Mouse (Mus musculus) cerebellum, postnatal 25 days (tissue): ENCODE results near the gene Zfp420.
"Not testable (repeated sequence)": the region's sequence is repeated elsewhere in the genome, so short reads cannot be mapped to it uniquely, and the experiment has no call there.

Experiments
- DNase-seq, 2 experiments: peaks; one replicate each; pipeline ENCODE4 v3.0.0; 2021; ENCODE audit warnings: mixed read lengths in 2 of 2

Gene Zfp420

DNA sequence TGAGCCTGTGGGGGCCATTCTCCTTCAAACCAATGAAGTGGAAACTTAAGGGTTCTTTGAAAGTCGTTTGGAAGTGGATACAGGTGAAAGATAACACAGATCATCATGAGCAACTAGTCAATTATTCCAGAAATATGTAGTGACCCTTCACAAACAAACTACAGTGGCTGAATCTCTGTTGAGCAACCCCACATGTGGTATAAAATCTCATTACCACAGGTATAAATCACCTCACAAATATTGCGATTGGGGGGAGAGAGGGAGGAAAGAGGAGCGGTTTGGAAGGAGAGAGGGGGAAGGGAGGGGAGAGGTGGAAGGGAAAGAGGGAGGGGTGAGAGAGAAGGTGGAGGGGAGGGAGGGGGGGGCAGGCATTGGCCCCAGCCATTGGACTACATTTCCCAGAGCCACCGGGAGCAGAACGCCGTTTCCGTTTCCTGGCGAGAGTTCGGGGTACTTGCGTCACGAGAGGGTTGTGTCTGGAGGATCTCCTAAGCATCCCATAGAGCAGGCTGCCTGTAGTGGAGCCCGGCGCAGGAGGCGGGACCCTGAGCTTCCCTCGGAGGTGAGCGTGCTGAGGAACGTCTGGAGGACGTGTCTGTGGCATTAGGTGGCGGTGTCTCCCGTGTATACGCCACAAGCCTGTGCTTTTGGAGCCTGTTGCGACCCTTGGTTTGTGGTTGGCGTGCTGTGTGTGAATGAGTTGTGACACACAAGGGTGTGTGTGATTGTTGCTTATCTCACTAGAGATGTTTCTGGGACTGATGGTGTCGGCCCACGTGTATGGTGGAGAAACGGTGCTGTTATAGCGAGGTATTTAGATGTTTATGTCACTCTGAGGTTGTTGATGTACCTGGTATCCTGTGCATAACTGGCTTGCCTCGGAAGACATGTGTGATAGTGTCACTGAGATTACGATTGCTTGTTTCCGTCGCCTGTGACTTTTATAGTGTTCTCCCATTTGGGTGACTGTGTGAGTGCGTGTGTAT is at the start of gene Zfp420:
TSS of gene Zfp420 (plus strand) at position 448 of the 986 bp plus-strand sequence.
- peak; percentile 89 to 96 for DNase-seq

DNA sequence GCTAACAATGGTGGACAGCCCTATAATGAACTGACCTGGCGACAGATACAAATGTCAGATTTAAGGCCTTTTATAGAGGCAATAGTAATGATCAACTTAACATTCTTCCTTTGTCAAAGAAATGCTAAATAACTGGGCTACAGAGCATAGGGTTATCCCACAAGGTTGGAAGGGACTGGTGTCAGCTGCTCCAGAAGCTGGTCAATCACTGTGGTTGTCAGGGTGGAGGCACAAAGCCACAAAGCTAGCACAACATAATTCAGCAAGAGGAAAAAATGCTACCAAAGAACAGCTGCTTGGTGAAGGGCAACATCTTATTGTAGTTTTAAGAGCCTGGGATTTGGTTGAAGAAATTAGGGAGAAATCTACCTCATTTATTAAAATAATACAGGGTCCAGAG is 47.5 kb upstream of the Zfp420 start:
- no peak for DNase-seq

DNA sequence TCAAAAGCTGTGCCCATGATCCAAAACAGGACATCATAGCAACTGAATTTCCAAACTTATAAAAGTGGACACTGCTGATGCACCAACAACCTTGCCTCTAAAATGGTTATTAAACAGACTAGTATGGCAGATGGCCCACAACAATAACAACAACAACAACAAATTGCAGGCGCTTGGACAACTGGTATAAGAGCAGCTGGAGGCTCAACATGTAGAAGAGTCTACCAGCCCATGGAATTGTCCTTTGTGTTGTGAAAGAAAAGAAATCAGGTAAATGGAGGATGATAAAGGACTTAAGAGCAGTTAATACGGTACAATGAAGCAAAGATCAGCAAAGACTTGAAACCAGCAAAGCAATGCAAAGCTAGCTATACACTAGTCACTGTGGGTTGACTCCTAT is 45.4 kb upstream of the Zfp420 start:
- no peak for DNase-seq

DNA sequence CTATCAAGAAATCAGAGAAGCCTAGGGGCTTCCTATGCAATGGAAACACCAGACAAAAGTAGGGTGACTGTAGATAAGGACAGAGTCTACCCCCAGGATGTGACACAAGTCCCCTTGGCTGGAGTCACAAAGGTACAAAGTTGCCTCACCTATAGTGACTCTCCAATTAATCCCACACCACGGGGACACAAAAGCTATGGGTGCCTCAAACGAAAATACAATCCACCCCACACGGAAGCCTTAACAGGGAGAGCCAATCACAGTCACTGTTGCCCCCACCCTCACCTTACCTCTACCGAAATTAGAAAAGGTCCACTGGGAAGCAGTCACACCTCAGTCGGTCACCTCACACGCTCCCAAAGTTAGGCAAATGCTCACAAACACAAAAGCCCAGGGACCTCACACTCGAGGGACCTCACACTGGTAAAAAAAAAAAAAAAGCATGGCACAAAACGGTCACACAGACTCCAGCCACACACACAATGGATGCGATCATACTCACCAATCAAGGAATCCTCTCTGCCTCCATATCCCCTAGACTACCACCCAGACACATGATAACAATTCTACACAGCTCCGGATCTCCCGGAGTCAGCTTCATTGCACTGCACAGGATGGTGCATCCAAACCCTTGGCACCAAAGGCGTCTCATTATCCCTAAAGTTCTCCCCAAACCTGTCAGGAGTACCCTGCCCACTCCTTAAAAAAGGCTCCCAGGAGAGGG is 44.6 kb upstream of the Zfp420 start:
- DNase-seq: no peak

DNA sequence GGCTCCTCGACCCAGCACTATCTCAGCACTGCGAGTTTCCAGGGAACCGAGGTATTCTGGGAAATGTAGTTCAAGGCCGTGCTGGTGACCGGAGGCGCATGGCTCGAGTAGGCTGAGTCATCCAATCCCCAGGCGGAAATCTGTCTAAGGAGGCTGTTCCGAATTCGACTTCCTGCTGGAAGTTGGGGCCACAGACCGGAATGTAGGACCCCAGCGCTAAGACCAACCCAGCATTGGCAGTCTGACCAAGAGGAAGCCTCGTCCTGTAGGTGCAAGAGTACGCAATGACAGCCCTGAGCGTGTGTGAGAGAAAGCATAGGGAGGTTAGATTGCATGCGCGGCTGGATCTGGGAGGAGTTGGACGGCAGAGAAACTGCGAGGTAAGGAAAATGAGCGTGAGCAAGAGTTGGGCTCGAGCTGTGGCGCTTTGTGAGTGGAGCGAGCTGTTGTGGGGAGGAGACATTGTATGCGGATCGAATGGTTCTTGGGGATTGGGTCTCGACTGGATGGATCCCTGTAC is 43.8 kb upstream of the Zfp420 start, which contains the start of gene Zfp790:
TSS of gene Zfp790 (plus strand) at position 205 of the 520 bp plus-strand sequence.
- peak; percentile 82 to 88 for DNase-seq

DNA sequence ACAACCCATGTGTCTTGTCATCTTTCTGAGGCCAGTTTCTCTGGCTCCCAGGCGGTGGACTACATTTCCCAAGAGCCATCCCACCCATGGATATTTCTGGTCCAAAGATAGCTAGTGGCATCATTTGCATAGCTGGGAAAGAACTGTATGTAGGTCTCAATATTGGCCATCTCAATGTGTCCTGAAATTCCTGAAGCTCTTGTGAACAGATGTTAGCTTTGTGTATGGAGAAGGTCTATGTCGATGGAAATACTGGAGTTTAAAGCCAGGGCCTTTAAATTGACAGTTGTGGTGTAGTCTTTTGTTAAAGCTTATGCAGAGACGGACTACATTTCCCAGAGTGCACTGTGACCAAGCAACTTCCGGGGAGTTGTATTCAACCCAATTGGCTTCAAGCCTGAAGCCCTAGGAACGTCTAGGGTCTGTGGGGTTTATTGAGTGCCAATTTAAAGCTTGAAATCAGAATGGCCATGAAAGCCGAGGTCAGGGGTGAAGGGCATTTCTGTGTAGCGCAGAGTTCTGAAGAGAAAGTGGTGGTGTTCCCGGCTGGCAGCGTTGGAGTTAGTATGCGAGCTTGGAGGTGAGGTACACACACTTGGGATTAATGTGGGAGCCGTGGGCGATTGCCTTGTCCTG is 41.0 kb upstream of the Zfp420 start:
- DNase-seq: peak; percentile 75 to 79

DNA sequence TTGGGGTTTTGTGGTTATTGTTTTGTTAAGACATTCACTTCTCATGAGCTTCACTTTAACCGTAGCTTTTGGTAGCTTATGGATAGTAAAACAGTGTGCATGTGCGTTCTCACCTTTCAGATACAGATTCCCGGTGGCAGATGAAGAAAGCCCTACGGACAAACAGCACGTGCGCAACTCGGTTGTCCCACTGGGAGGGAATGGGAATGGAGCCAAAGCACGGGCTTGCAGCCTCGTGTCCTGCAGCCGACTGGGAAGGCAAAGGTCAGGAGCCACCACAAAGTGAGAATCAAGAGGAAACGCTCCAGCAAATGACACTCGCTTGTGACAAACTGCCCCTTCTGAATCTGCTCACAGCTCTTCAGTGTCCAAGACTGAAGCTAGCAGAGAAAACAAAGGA is 31.8 kb upstream of the Zfp420 start:
- no peak for DNase-seq

DNA sequence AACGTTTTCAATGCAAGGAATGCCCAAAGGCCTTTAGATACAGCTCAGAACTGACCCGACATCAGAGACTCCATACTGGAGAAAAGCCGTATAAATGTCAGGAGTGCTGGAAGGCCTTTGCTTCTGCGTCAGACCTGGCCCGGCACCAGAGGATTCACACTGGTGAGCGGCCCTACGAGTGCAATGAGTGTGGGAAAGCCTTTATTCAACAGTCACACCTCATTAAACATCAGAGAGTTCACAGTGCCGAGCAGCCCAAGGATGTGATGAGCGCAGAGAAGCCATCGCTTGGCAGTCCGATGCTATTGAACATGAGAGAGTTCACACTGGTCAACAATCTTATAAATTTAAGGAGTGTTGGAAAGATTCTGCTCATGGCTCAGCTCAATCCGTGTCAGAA is 30.0 kb upstream of the Zfp420 start:
- no peak for DNase-seq

DNA sequence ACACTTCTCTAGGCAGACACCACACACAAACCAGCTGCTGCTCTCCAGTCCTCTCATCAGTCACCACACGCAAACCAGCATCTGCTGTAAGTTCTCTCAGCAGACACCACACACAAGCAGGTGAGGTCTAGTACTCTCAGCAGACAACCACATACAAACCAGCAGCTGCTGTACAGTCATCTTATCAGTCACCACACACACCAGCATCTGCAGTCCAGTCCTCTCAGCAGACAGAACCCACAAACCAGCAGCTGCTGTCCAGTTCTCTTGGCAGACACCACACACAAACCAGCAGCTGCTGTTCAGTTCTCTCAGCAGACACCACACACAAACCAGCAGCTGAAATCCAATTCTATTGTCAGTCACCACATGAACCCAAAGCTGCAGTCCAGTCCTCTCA is 23.0 kb upstream of the Zfp420 start:
- no peak for DNase-seq

DNA sequence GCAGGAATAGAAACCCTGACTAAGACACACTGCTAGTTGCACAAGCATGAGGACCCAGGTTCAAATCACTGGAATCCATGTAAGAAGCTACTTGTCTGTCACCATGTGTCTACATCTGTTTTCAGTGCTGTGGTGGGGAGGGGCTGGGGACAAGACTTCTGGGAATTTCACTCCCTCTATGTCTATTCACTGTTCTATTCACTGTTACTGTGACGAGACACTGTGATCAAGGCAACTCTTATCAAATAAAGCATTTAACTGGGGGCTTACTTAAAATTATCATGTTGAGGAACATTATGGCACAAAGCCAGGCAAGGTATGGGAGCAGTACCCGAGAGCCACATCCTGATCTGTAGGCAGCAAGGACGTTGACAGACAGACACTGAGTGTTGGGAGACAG is 20.5 kb upstream of the Zfp420 start:
- no peak for DNase-seq

DNA sequence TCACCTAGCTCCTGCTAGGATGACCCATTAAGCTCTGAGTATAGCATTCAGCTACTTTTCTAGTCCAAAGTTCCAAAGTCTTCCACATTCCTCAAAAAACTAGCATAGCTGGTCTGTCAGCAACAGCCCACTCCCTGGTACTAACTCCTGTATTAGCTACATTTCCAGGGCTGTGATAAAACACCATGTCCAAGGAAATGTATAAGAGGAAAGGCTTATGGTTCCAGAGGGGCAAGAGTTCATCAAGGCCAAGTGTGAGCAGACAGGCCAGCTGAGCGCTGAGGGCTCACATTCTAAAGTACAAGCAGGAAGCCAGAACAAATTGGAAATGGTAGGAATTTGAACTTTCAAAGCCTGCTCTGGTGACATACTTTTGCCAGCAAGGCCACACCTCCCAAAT is 17.7 kb upstream of the Zfp420 start:
- no peak for DNase-seq

DNA sequence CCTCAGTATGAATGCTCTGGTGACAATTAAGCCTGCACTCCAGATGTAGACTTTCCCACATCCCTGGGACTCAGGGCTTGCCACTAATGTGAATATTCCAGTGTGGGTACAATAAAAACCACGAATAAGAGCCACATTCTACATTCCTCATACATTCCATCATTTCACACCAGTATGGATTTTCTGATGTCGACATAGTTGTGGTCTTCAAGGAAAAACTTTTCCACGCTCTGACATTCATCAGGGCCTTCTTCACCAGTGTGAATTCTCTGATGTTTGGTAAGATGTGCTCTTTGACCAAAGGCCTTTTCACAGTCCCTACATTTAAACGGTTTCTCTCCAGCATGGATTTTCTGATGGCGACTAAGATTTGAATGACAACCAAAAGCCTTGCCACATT is 15.2 kb upstream of the Zfp420 start:
- DNase-seq: no peak

DNA sequence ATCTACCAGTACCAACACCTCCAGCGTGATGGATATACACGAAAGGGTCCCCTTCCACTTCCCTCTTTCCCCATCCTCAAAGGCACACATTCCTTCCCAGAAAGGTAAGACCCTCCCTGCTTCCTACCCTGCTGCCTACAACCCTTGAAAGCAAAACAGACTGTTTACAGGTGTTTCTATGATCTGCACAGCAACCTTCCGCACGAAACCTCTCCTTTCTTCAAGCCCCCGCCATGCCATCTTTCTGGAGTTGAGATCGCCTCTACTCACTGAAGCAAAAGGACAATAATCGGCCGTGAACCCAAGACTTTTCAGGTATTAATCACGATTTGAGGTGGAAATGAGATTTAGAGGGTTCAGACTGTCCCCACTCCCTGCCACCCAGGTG is 7.0 kb upstream of the Zfp420 start:
- DNase-seq: no peak

DNA sequence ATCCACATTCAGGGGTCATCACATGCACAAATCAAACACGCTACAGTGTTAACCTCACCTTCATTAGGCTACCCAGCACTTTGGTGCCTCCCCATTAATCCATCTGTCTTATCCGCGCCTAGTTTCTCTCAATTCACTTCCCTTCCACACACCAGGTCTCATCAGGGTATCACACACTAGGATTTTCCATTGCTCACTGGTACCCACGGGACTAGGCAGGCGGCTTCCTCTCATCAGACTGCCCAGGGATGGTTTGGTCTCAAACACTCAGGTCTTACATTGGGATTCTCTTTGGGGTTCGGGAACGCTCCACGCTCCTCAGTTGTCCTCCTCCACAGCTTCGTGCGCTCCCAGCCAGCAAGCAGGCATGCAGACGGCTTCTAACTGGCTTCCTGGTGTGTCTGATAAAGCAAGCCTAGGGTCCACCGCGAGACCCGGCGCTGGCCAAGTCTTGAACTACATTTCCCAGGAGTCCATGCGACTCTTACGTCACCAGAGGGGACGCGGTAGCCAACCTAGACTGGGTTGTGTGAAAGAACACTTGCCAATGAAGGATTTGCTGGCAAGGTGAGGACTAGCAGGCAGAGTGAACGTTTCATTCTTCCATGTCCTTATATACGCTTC is 6.4 kb upstream of the Zfp420 start, which contains the start of gene Zfp940:
TSS of gene Zfp940 (minus strand) at position 451 of the 624 bp plus-strand sequence.
- DNase-seq: peak; percentile 89 to 90

DNA sequence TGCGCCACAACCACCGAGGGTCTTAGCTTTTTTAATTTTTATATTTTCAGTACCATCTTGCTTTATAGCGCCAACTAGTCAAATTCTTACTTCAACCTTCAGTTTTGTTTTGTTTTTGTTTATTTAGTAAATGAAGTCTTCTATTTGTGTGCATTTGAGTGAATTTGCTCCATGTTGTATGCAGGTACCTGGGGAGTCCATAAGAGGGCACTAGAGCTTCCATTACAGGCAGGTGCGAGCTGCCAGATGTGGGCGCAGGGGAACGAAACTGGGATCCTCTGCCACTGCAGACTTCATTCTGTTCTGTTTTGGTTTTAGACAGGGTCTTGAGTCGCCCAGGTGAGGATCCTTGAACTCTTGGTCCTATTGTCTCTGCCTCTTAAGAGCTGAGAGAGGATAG is 1.9 kb downstream of the Zfp420 start:
- DNase-seq: no peak

DNA sequence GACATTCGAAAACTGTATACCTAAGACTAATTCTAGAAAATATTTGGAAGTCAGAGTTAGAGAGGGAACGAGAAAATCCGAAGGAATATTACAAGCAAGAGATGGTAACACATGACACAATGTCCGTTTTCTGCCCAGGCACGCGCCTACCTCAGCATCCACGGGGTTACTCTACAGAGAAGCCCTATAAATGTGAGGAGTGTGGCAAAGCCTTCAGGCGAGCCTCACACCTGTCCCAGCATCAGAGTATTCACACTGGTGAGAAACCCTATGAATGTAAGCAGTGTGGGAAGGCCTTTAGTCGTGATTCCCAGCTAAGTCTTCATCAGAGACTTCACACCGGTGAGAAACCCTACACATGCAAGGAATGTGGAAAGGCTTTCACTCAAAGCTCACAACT is 14.5 kb downstream of the Zfp420 start:
- no peak for DNase-seq

DNA sequence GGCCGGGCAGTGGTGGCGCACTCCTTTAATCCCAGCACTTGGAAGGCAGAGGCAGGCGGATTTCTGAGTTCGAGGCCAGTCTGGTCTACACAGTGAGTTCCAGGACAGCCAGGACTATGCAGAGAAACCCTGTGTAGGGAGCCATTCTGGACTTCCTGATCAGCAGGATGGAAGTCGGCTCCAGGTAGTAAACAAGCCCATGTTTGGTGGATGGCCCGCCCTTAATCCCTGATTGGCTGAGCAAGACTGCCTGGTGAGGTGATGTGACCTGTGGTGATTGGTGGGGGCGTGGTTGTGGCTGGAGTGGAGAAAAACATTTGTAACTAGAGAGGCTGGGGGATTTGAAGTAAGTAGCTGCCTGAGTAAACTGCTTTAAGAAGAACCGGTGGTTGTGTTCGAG is 17.8 kb downstream of the Zfp420 start:
- not testable (repeated sequence) for DNase-seq

DNA sequence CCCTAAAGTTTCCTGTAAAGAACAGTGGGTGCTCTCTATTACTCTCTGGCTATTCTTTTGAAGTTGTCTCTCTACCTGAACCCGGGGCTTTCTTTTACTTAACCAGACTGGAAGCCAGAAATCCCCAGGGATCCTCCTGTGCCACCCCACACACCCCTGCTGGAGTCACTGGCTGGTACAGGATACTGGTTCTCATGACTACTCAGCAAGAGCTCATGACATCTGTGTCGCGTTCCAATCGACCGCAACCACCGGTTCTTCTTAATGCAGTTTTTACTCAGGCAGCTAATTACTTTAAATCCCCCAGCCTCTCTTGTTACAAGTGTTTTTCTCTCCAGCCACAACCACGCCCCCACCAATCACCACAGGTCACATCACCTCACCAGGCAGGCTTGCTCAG is 20.3 kb downstream of the Zfp420 start:
- no peak for DNase-seq

DNA sequence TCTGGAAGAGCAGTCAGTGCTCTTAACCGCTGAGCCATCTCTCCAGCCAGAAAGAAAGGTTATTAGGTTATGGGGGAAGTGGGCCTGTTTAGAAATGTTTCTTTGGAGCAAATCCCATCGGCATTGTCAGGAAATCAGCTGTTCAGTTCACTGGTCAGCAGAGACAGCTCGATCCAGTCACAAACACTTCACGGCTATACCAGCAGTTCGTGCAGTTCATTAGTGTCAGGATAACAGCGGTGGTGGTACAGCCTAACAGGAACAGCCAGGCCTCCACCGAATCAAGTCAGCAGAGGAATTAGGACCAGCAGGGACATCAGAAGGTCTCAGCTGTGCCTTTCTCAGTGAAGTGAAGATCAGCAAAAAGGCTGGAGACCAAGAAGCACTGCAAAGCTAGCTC is 21.1 kb downstream of the Zfp420 start:
- no peak for DNase-seq

DNA sequence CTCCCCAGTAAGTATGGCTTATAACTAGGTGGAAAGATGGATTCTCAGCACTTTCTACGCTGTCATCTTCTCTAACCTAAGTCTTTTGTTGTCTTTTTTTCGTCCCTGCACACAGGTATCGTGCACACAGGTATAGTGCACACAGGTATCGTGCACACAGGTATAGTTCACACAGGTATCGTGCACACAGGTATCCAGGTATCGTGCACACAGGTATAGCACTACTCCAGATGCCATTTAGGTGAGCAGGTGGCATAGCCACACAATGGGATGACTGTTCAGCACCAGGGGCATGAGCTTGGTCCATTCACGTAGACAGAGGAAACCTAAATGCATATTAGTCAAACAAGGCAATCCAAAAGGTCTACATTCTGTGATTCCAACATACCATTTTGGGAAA is 30.7 kb downstream of the Zfp420 start:
- no peak for DNase-seq

DNA sequence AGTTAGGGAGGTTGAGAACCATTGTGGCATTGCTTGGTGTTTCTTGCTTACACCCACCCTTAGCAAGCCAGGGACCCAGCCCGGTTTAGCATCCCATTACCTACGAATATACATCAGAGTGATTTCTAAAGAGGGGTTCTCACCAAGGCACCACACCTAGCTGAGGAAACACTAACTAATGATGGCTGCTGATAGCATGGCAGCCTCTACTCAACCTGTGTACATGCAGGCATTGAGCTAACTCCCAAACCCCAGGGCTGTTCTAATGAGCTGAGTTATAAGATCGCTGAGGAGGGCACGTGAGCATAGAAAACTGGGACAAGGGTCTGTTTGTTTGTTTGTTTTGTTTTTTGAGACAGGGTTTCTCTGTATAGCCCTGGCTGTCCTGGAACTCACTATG is 33.0 kb downstream of the Zfp420 start:
- DNase-seq: no peak

DNA sequence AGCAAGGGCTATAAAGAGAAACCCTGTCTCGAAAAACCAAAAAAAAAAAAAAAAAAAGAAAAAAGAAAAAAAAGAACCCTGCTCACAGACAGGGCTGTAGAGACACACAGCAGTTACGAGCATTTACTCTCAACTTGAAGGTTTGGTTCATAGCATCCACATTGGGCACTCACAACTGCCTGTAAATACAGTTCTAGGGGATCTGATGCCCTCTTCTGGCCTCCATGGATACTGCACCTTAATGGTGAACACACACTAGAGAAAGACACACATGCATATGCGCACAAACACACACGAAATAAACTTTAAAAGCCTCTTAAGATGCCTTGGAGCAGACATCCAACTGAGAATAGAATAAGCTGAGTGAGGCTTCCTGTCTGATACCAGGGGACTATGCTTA is 38.6 kb downstream of the Zfp420 start:
- no peak for DNase-seq

DNA sequence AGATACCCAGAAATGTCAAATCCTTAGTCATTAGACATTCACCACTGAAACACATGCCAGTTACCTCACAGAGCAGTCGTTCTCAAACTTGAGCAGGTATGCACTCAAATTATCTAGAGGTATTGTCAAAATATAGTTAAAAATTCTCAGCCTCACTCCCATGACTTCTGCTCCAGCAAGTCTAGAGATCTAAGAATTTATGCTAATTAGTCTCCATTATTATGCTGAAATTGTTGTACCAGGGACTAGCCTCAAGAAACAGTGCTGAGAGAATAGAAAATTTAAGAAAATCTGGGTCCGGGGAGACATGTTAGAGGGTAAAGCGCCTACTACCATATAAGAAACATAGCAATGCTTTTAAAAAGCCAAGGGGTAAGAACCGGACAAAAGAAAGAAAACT is 44.3 kb downstream of the Zfp420 start:
- DNase-seq: no peak
